Mouse (Mus musculus): ENCODE results near the gene Lgals3bp.

DNA sequence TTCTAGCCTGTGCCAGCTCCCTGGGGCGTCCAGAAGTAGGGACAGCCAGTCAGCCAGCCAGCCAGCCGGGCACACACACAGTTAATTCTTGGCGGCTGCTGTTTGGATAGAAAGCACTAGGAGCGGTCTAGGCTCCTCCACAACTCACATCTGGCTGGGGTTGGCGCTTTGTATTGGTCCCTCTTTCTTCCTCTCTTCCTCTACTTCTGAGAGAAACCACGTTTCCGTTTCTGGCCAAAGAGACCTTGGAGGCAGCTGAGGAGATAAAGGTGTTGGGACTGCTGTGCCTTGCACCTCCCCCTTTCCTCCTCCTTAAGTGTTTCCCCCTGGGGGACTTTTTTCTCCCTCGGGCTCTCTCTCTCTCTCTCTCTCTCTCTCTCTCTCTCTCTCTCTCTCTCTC, 26.1 kb upstream of the Lgals3bp start, which contains the start of gene C1qtnf1:
- TF ChIP-seq CTCF (IDR thresholded peaks at IDR 0.05; ENCODE audit: insufficient read depth, low read length) = no peak
- TF ChIP-seq POLR2A (IDR thresholded peaks at IDR 0.05; ENCODE audit: borderline replicate concordance, extremely low read depth, low read depth, low read length) = no peak
